Mouse (Mus musculus) ES-Bruce4 (cell line): Measurements from ENCODE around the gene Ppt2.

Experiments used
- CTCF ChIP-seq: IDR thresholded peaks from one replicate; pipeline ENCODE4 v1.8.1; 2011; ENCODE audit warnings: low read depth, low read length
- EP300 ChIP-seq: IDR thresholded peaks from 2 replicates; pipeline ENCODE4 v1.6.1; 2011; ENCODE audit warnings: low read depth, low read length; ENCODE audit not compliant: insufficient read depth
- POLR2A ChIP-seq: IDR thresholded peaks from one replicate; pipeline ENCODE4 v1.8.1; 2011; ENCODE audit warnings: low read length; ENCODE audit not compliant: insufficient read depth

DNA sequence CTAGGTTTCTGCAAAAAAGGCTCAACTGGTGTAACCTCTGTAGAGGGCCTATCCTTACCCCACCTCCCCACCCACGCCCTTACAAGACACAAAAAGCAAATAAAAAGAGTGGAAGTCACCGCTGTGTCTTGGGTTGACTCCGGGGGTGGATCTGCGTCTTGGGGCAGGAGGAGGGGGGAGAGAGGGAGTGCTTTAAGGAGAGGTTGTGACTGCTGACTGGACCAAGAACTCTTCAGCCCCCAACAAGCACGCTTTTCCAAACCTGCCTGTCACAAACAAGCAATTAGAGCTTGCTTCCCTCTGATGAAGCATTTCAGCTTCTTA is 296 bp upstream of the Ppt2 start:
- no peak for TF ChIP-seq CTCF
- no peak for TF ChIP-seq POLR2A
- TF ChIP-seq EP300, result no peak
